Mouse (Mus musculus): ENCODE results near the gene Scarb2. TPM values are rescaled to one million over a fixed set of nuclear protein-coding genes. Genes with fewer than 3 reads are reported as not detected.
A peak's percentile ranks its signal among the peaks of the same experiment; 100 is the strongest.

Gene Scarb2
- polyA plus RNA-seq (2011; ENCODE audit: insufficient read depth, insufficient read length, low read depth, missing spikeins) = 62.1 and 62.8 TPM in 2 replicates

GRCm38 (mm10) chr5:92506733-92507132 lies at the start of gene Scarb2:
Gene Scarb2 (minus strand): TSS chr5:92506833.
- peak within 1 kb of the TSS; percentile 63 for H3K4me3 ChIP-seq (ENCODE audit: low read depth, low read length)
- TF ChIP-seq CTCF (IDR thresholded peaks at IDR 0.05; ENCODE audit: low read depth, low read length) (no peak), POLR2A (IDR thresholded peaks at IDR 0.05; ENCODE audit: insufficient read depth, low read length) (no peak), EP300 (IDR thresholded peaks at IDR 0.05; ENCODE audit: insufficient read depth, low read depth, low read length) (no peak)
- peaks cover 3% of the 10 kb centered on the region; the same call in 1 of the 2 replicates for H3K36me3 ChIP-seq (ENCODE audit: control insufficient read depth, insufficient read depth, low read length, poor library complexity, severe bottlenecking)
- peaks cover 7% of the 10 kb centered on the region for H3K9me3 ChIP-seq (replicated peaks; ENCODE audit: control insufficient read depth, insufficient read depth, low read length, poor library complexity, severe bottlenecking)
- no peaks in the 10 kb centered on the region for H3K27me3 ChIP-seq (ENCODE audit: control insufficient read depth, insufficient read depth, low read length, poor library complexity, severe bottlenecking)
- peak within 1 kb of the TSS; percentile 23; the same call in 1 of the 2 replicates for H3K27ac ChIP-seq (ENCODE audit: insufficient read depth, low read length)
- no peaks in the 10 kb centered on the region for H3K4me1 ChIP-seq (ENCODE audit: control insufficient read depth, insufficient read depth, low read length)
- peak within 1 kb of the TSS; percentile 73 for H3K9ac ChIP-seq (ENCODE audit: low read depth, poor library complexity, severe bottlenecking)

- Histone ChIP-seq H3K9ac (ENCODE audit: low read depth, poor library complexity, severe bottlenecking) (no peak overlapping the region), H3K27ac (ENCODE audit: insufficient read depth, low read length) (no peak overlapping the region), H3K4me1 (ENCODE audit: control insufficient read depth, insufficient read depth, low read length) (no peaks in the 10 kb centered on the region), H3K9me3 (replicated peaks; ENCODE audit: control insufficient read depth, insufficient read depth, low read length, poor library complexity, severe bottlenecking) (no peaks in the 10 kb centered on the region), H3K4me3 (ENCODE audit: low read depth, low read length) (no peak overlapping the region), H3K36me3 (ENCODE audit: control insufficient read depth, insufficient read depth, low read length, poor library complexity, severe bottlenecking) (no peaks in the 10 kb centered on the region), H3K27me3 (ENCODE audit: control insufficient read depth, insufficient read depth, low read length, poor library complexity, severe bottlenecking) (no peaks in the 10 kb centered on the region)
- TF ChIP-seq POLR2A (IDR thresholded peaks at IDR 0.05; ENCODE audit: insufficient read depth, low read length) (no peak), EP300 (IDR thresholded peaks at IDR 0.05; ENCODE audit: insufficient read depth, low read depth, low read length) (no peak), CTCF (IDR thresholded peaks at IDR 0.05; ENCODE audit: low read depth, low read length) (no peak)
Measured at GRCm38 (mm10) chr5:92555905-92556304, 49.3 kb upstream of the Scarb2 start.

- peak within 1 kb of the TSS; percentile 65 for H3K4me3 ChIP-seq (ENCODE audit: low read depth, low read length)
- no peak within 1 kb of the TSS for H3K27ac ChIP-seq (ENCODE audit: insufficient read depth, low read length)
- H3K36me3 ChIP-seq (ENCODE audit: control insufficient read depth, insufficient read depth, low read length, poor library complexity, severe bottlenecking) = no peaks in the 10 kb centered on the region
- H3K4me1 ChIP-seq (ENCODE audit: control insufficient read depth, insufficient read depth, low read length) = no peaks in the 10 kb centered on the region
- no peaks in the 10 kb centered on the region for H3K27me3 ChIP-seq (ENCODE audit: control insufficient read depth, insufficient read depth, low read length, poor library complexity, severe bottlenecking)
- H3K9me3 ChIP-seq (replicated peaks; ENCODE audit: control insufficient read depth, insufficient read depth, low read length, poor library complexity, severe bottlenecking) = 0 out of 2 replicates have a peak, but pooled peaks cover 3% of the 10 kb centered on the region
- no peak for TF ChIP-seq CTCF (IDR thresholded peaks at IDR 0.05; ENCODE audit: low read depth, low read length)
- TF ChIP-seq POLR2A (IDR thresholded peaks at IDR 0.05; ENCODE audit: insufficient read depth, low read length) = no peak
- H3K9ac ChIP-seq (ENCODE audit: low read depth, poor library complexity, severe bottlenecking) = peak within 1 kb of the TSS; percentile 44
Measured at GRCm38 (mm10) chr5:92554891-92555511, 48.4 kb upstream of the Scarb2 start, which contains the start of gene Fam47e. Gene Fam47e (plus strand): TSS chr5:92555069.

- Histone ChIP-seq H3K9me3 (replicated peaks; ENCODE audit: control insufficient read depth, insufficient read depth, low read length, poor library complexity, severe bottlenecking) (0 out of 2 replicates have a peak, but pooled peaks cover 3% of the 10 kb centered on the region), H3K4me1 (ENCODE audit: control insufficient read depth, insufficient read depth, low read length) (no peaks in the 10 kb centered on the region), H3K9ac (ENCODE audit: low read depth, poor library complexity, severe bottlenecking) (peak overlapping the region; percentile 44), H3K4me3 (ENCODE audit: low read depth, low read length) (no peak overlapping the region), H3K27ac (ENCODE audit: insufficient read depth, low read length) (no peak overlapping the region), H3K27me3 (ENCODE audit: control insufficient read depth, insufficient read depth, low read length, poor library complexity, severe bottlenecking) (no peaks in the 10 kb centered on the region), H3K36me3 (ENCODE audit: control insufficient read depth, insufficient read depth, low read length, poor library complexity, severe bottlenecking) (no peaks in the 10 kb centered on the region)
- no peak for TF ChIP-seq POLR2A (IDR thresholded peaks at IDR 0.05; ENCODE audit: insufficient read depth, low read length)
- no peak for TF ChIP-seq EP300 (IDR thresholded peaks at IDR 0.05; ENCODE audit: insufficient read depth, low read depth, low read length)
- no peak for TF ChIP-seq CTCF (IDR thresholded peaks at IDR 0.05; ENCODE audit: low read depth, low read length)
Measured at GRCm38 (mm10) chr5:92554443-92554842, 47.8 kb upstream of the Scarb2 start.

GRCm38 (mm10) chr5:92553939-92554338 lies 47.3 kb upstream of the Scarb2 start:
- TF ChIP-seq POLR2A (IDR thresholded peaks at IDR 0.05; ENCODE audit: insufficient read depth, low read length) (no peak), CTCF (IDR thresholded peaks at IDR 0.05; ENCODE audit: low read depth, low read length) (peak; percentile 5), EP300 (IDR thresholded peaks at IDR 0.05; ENCODE audit: insufficient read depth, low read depth, low read length) (no peak)
- Histone ChIP-seq H3K36me3 (ENCODE audit: control insufficient read depth, insufficient read depth, low read length, poor library complexity, severe bottlenecking) (no peaks in the 10 kb centered on the region), H3K4me3 (ENCODE audit: low read depth, low read length) (no peak overlapping the region), H3K9ac (ENCODE audit: low read depth, poor library complexity, severe bottlenecking) (no peak overlapping the region), H3K27me3 (ENCODE audit: control insufficient read depth, insufficient read depth, low read length, poor library complexity, severe bottlenecking) (no peaks in the 10 kb centered on the region), H3K27ac (ENCODE audit: insufficient read depth, low read length) (no peak overlapping the region), H3K4me1 (ENCODE audit: control insufficient read depth, insufficient read depth, low read length) (no peaks in the 10 kb centered on the region), H3K9me3 (replicated peaks; ENCODE audit: control insufficient read depth, insufficient read depth, low read length, poor library complexity, severe bottlenecking) (0 out of 2 replicates have a peak, but pooled peaks cover 6% of the 10 kb centered on the region)

GRCm38 (mm10) chr5:92552611-92553010 lies 46.0 kb upstream of the Scarb2 start:
- H3K27ac ChIP-seq (ENCODE audit: insufficient read depth, low read length) = no peak overlapping the region
- TF ChIP-seq POLR2A (IDR thresholded peaks at IDR 0.05; ENCODE audit: insufficient read depth, low read length) = no peak
- no peaks in the 10 kb centered on the region for H3K4me1 ChIP-seq (ENCODE audit: control insufficient read depth, insufficient read depth, low read length)
- H3K9me3 ChIP-seq (replicated peaks; ENCODE audit: control insufficient read depth, insufficient read depth, low read length, poor library complexity, severe bottlenecking) = 0 out of 2 replicates have a peak, but pooled peaks cover 6% of the 10 kb centered on the region
- H3K4me3 ChIP-seq (ENCODE audit: low read depth, low read length) = no peak overlapping the region
- H3K36me3 ChIP-seq (ENCODE audit: control insufficient read depth, insufficient read depth, low read length, poor library complexity, severe bottlenecking) = no peaks in the 10 kb centered on the region
- no peaks in the 10 kb centered on the region for H3K27me3 ChIP-seq (ENCODE audit: control insufficient read depth, insufficient read depth, low read length, poor library complexity, severe bottlenecking)
- H3K9ac ChIP-seq (ENCODE audit: low read depth, poor library complexity, severe bottlenecking) = no peak overlapping the region

All from ES-Bruce4 (cell line).